Mouse (Mus musculus) stomach, postnatal 0 days (tissue): ENCODE data around the gene Naif1.

Experiments used
- CTCF ChIP-seq: IDR thresholded peaks from 2 replicates; pipeline ENCODE4 v1.5.1; 2016; ENCODE audit warnings: antibody characterized with exemption, low read depth, mild to moderate bottlenecking, moderate library complexity
- EP300 ChIP-seq: optimal IDR thresholded peaks from 2 replicates; pipeline ENCODE3; 2016; ENCODE audit warnings: antibody characterized with exemption

GRCm38 (mm10) chr2:32420647-32421046 lies 29.6 kb upstream of the Naif1 start:
- TF ChIP-seq CTCF (peak; percentile 23; the same call in 1 of the 2 replicates), EP300 (no peak)
